Mouse (Mus musculus) stomach, postnatal 0 days (tissue): ENCODE results near the gene S100a4. TPM values are rescaled to one million over a fixed set of nuclear protein-coding genes. Genes with fewer than 3 reads are reported as not detected.

Experiments used
- ATAC-seq: fragments of 200-750 bp; cut with Nextera tagmentation; 2 replicates; pipeline ENCODE4 v1.8.0; 2017; ENCODE audit not compliant: low FRiP score, low TSS enrichment
- DNase-seq: peaks from one replicate; pipeline ENCODE4 v3.0.0-alpha.2; 2016; ENCODE audit warnings: low spot score
- H3K27ac ChIP-seq: fragments of 300-500 bp; sonication (generic); replicated peaks from 2 replicates; pipeline ENCODE4 v1.5.1; 2014; ENCODE audit warnings: mild to moderate bottlenecking, control low read depth
- H3K27me3 ChIP-seq: fragments of 300-500 bp; sonication (generic); 2 replicates; pipeline ENCODE4 v1.6.1; 2014; ENCODE audit warnings: low read length; ENCODE audit not compliant: control insufficient read depth, insufficient read depth
- H3K36me3 ChIP-seq: fragments of 300-500 bp; sonication (generic); 2 replicates; pipeline ENCODE4 v1.6.1; 2014; ENCODE audit warnings: low read length, mixed read lengths; ENCODE audit not compliant: control insufficient read depth, insufficient read depth
- H3K4me1 ChIP-seq: fragments of 300-500 bp; sonication (generic); replicated peaks from 2 replicates; pipeline ENCODE4 v1.6.1; 2014; ENCODE audit warnings: antibody characterized with exemption; ENCODE audit not compliant: control insufficient read depth, insufficient read depth
- H3K4me2 ChIP-seq: fragments of 300-500 bp; sonication (generic); replicated peaks from 2 replicates; pipeline ENCODE4 v1.6.1; 2014; ENCODE audit warnings: low read depth, mild to moderate bottlenecking, control low read depth, moderate library complexity
- H3K4me3 ChIP-seq: fragments of 300-500 bp; sonication (generic); 2 replicates; pipeline ENCODE4 v1.5.1; 2014; ENCODE audit warnings: low read depth, low read length, control low read depth
- H3K9ac ChIP-seq: fragments of 300-500 bp; sonication (generic); 2 replicates; pipeline ENCODE4 v1.6.1; 2014; ENCODE audit warnings: mild to moderate bottlenecking, low read length, control low read depth, mixed read lengths
- H3K9me3 ChIP-seq: fragments of 300-500 bp; sonication (generic); 2 replicates; pipeline ENCODE4 v1.6.1; 2016; ENCODE audit warnings: low read length; ENCODE audit not compliant: control insufficient read depth
- CTCF ChIP-seq: IDR thresholded peaks from 2 replicates; pipeline ENCODE4 v1.5.1; 2016; ENCODE audit warnings: antibody characterized with exemption, low read depth, mild to moderate bottlenecking, moderate library complexity
- EP300 ChIP-seq: optimal IDR thresholded peaks from 2 replicates; pipeline ENCODE3; 2016; ENCODE audit warnings: antibody characterized with exemption
- WGBS: fragments of 180-500 bp; shearing (Covaris S2); extraction: QIAGEN DNeasy Blood & Tissue Kit; methylation state at CpG from one replicate; pipeline ENCODE4 v1.1.7; 2014; 5-methylcytosine and 5-hydroxymethylcytosine counted together
- polyA plus RNA-seq: library from polyadenylated mRNA; unstranded; fragments of >200 nt; fragmentation: Nextera tagmentation; extraction: Ambion mirVana; gene quantifications from 2 replicates; pipeline ENCODE4 v1.2.1, GENCODE M21; 2015

S100a4 gene
- polyA plus RNA-seq, 1 experiment from 2014 or later = 17.4 TPM

DNA sequence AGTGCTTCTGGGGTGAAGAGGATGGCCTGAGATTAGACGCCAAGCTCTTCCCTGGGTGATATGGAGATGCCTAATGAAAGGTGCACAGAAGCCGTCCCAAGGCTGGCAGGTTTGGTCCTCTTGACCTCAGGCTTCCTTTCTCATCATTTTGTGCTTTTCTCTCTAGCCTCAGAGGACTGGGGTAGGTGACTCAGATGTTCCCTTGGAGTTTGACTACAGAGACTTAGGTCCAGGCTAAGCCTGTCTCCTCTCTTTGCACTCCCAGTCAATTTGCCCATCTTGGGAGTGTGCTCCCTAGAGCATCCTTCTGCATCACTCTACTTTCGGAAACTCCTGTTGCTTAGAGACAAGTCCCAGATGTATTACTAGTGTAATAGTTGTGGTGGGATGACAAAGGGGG lies 3.8 kb downstream of the S100a4 start:
- H3K27ac ChIP-seq = no peak overlapping the region
- no peak for DNase-seq
- H3K36me3 ChIP-seq = no peaks in the 10 kb centered on the region
- H3K4me1 ChIP-seq = peaks cover 10% of the 10 kb centered on the region
- no peak overlapping the region for H3K4me2 ChIP-seq
- no peak for TF ChIP-seq CTCF
- no peak for TF ChIP-seq EP300
- H3K4me3 ChIP-seq = no peak overlapping the region
- no peak for ATAC-seq
- H3K9ac ChIP-seq = no peak overlapping the region
- no peaks in the 10 kb centered on the region for H3K9me3 ChIP-seq
- WGBS = 81% methylated on average over 3 of the region's 3 CpGs
- H3K27me3 ChIP-seq = no peaks in the 10 kb centered on the region

DNA sequence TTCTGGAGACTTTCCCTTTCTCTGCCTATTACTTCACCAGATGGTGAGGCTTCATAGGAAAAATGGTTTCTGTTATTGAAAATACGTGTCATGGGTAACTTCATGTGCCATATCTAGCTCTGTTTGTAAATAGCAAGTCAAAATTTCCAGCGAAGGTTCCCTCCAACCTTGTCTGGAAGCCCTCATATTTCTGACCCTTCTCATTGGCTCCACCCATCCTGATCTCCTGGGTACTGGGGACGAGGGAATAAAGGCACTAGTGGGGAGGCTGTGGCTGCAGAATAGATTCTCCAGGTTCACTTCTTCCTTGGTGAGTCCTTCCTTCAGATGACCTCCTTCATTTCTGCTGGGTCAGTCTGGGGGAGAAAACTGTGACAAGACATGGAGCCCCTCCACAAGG lies 4.7 kb downstream of the S100a4 start, which contains the start of gene S100a5:
S100a5 (plus strand) TSS at position 301 of the 400 bp plus-strand sequence.
- Histone ChIP-seq H3K4me1 (peaks cover 10% of the 10 kb centered on the region), H3K9me3 (no peaks in the 10 kb centered on the region), H3K4me3 (no peak within 1 kb of the TSS), H3K36me3 (no peaks in the 10 kb centered on the region), H3K27ac (0 out of 2 replicates have a peak within 1 kb of the TSS, but pooled peaks have one; percentile 20), H3K27me3 (no peaks in the 10 kb centered on the region), H3K4me2 (no peak within 1 kb of the TSS), H3K9ac (no peak within 1 kb of the TSS)
- TF ChIP-seq CTCF = no peak
- TF ChIP-seq EP300 = no peak
- DNase-seq (no peak), ATAC-seq (no peak)
- 55% methylated on average over 3 of the region's 3 CpGs for WGBS

DNA sequence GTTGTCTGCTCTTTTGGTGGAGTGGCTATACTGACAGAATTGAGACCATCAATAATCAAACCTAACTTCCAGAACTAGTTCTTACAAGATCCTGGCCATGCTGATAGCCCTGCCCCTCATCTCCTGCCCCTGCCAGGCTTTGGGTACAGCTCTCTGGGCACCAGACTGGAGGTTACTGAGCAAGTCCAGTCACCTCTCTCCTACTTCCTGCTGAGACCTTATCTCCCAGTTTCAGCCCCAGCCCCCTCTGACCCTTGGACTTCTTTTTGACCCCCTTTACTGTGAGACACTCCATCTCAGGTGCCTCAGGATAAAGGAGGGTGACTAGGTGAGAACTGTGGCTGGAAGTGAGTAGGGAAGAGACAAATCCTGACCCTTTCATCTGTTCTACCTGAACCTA lies 5.5 kb downstream of the S100a4 start:
- no peak for TF ChIP-seq EP300
- TF ChIP-seq CTCF = no peak
- Histone ChIP-seq H3K27ac (0 out of 2 replicates have a peak overlapping the region, but pooled peaks have one; percentile 20), H3K36me3 (no peaks in the 10 kb centered on the region), H3K4me3 (no peak overlapping the region), H3K9me3 (no peaks in the 10 kb centered on the region), H3K4me1 (peaks cover 11% of the 10 kb centered on the region), H3K4me2 (no peak overlapping the region), H3K27me3 (no peaks in the 10 kb centered on the region), H3K9ac (no peak overlapping the region)
- peak; percentile 49 for ATAC-seq
- DNase-seq = peak; percentile 59

DNA sequence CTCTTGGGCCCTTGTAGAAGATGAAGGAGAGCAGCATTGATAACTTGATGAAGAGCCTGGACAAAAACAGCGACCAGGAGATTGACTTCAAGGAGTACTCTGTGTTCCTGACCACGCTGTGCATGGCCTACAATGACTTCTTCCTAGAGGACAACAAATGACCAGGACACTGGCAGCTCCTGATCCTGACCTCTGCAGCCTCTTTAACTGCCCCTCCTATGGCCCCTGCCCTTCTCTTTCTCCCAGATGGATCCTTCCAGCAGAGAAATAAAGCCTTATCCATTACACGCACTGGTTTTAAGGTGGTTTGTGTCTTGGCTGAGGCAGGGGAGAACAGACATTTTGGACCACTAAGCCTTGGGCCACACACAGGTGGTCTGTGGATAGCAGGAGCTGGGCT lies 7.9 kb downstream of the S100a4 start:
- H3K9ac ChIP-seq = 0 out of 2 replicates have a peak overlapping the region, but pooled peaks have one; percentile 8
- 0 out of 2 replicates have a peak overlapping the region, but pooled peaks have one; percentile 4 for H3K27ac ChIP-seq
- H3K9me3 ChIP-seq = no peaks in the 10 kb centered on the region
- no peak for ATAC-seq
- no peak overlapping the region for H3K4me2 ChIP-seq
- TF ChIP-seq EP300 (no peak), CTCF (no peak)
- no peaks in the 10 kb centered on the region for H3K36me3 ChIP-seq
- H3K27me3 ChIP-seq = no peaks in the 10 kb centered on the region
- no peak overlapping the region for H3K4me3 ChIP-seq
- peaks cover 5% of the 10 kb centered on the region for H3K4me1 ChIP-seq
- WGBS = 89% methylated on average over 3 of the region's 3 CpGs
- no peak for DNase-seq

DNA sequence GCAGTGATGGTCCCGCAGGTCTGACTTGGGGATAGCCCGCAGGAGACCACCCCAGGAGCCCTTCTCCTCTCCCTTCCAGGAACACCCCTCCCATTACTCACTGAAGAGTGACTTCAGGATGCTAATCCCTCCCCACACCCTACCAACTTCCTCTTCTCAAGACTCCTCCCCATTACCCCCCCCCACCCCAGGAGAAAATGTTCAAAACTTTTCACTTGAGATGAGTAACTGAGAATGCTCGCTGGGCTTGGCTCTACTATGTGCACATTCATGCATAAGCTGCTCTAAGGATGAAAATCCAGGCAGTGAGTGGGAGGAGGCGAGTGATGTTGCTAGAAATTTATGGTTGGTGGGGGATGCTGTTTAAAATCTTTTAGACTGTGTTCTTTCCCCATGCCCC lies 8.5 kb downstream of the S100a4 start:
- Histone ChIP-seq H3K36me3 (no peaks in the 10 kb centered on the region), H3K4me2 (no peak overlapping the region; the same call in 1 of the 2 replicates), H3K4me3 (no peak overlapping the region), H3K9me3 (no peaks in the 10 kb centered on the region), H3K4me1 (peaks cover 5% of the 10 kb centered on the region), H3K27me3 (no peaks in the 10 kb centered on the region), H3K27ac (peak overlapping the region; percentile 92), H3K9ac (0 out of 2 replicates have a peak overlapping the region, but pooled peaks have one; percentile 8)
- 49% methylated on average over 4 of the region's 4 CpGs for WGBS
- DNase-seq = no peak
- ATAC-seq = no peak
- no peak for TF ChIP-seq EP300
- no peak for TF ChIP-seq CTCF

DNA sequence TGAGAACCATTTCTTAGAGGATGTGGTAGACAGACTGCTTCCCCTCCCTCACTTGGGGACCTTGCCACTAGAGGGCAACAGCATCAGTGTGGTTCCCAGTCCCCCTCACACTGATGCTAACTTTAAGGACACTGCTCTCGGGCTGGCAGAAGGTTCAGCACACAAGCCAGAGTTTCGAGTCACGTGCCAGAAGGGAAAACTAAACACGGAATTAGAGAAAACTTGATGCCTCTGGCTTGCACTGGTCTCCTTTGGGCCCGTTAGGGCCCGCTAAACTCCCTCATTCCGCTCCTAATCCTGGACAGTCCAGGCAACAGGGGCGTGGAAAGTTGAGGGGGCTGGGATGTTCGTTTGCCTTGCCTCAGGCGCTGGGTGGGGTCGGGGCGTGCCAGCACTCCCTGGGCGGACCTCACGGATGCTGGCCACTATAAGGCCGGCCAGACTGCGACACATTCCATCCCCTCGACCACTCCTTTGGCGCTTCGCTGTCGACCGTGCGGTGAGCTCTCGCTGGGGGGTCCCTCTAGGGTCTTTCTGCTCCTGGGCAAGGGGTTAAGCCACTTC lies 9.2 kb downstream of the S100a4 start, which contains the start of gene S100a6:
S100a6 (plus strand) TSS at position 155 of the 564 bp plus-strand sequence.
- Histone ChIP-seq H3K4me2 (peak within 1 kb of the TSS; percentile 64), H3K9ac (peak within 1 kb of the TSS; percentile 76), H3K36me3 (no peaks in the 10 kb centered on the region), H3K27ac (peak within 1 kb of the TSS; percentile 92), H3K9me3 (no peaks in the 10 kb centered on the region), H3K27me3 (no peaks in the 10 kb centered on the region), H3K4me3 (peak within 1 kb of the TSS; percentile 46), H3K4me1 (peaks cover 5% of the 10 kb centered on the region)
- TF ChIP-seq EP300 (no peak), CTCF (peak; percentile 78)
- DNase-seq (peak; percentile 91), ATAC-seq (peak; percentile 81)
- under 1% methylated on average over 23 of the region's 23 CpGs for WGBS
